In the genomic region with DNA sequence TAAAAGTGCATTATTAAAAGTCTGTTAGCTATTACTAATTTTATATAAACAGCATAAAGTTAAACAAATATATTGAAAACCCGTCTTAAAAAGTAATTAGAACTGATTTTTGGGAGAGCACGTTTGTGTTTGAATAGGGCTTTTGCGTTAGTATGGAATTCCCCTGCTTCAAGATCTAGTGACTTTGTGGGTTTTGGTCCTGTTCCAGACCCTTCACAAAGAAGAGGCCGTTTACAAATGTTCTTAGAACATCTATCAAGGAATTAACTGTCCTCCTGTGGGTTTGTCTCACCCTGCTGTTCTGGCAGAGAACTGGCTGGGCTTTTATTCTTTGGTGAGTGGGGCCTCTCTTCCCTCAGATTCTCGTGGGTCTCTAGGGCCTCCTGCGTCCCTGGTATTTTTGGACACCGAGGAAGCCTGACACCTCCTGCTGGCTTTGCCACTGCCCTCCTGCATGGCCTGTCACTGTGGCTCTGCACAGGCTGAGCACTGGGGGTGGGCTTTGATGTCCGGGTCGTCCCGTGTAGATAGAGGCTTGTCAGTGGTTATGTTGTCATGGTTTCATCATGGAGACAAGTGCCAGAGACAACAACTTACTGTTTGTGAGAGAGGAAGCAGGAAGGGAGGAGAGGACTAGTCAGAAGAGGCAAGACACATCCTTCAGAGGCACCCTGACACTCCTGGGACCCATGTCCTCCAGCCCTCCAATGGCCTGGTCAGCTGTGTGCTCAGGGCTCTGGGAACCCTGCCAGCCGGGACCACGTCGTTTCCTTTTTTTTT, we compare ENCODE assay signal across 10 mouse cellular contexts. TPM values are rescaled to one million over a fixed set of nuclear protein-coding genes. Genes with fewer than 3 reads are reported as not detected.
DNase-seq lines count a peak whose midpoint lies in the region; ATAC-seq and TF ChIP-seq lines count a peak whose summit lies in the region.
"Had no signal": no experiment of that assay in that cellular context is flagged by ENCODE, and none has a peak within 500 bp of the region (broad histone marks: within the 10 kb centered on the region; RNA-seq: fewer than 3 reads in every experiment).

No protein-coding gene starts in this region.

- ATAC-seq in heart, embryonic 13.5 days (ENCODE audit: extremely low read depth, insufficient number of reproducible peaks, low FRiP score, low TSS enrichment), result peak; percentile 67
- peak; percentile 29; the same call in 1 of the 2 replicates for ATAC-seq in megakaryocyte-erythroid progenitor cell, adult 5-6 weeks (replicated peaks; ENCODE audit: low FRiP score, low TSS enrichment, poor library complexity, severe bottlenecking)

- peak overlapping the region; percentile 18; the same call in 1 of the 2 replicates for H3K4me2 ChIP-seq in heart, embryonic 13.5 days

- H3K36me3 ChIP-seq in heart, embryonic 13.5 days, result peaks cover 70% of the 10 kb centered on the region

- no peaks in the 10 kb centered on the region for H3K9me3 ChIP-seq in heart, embryonic 13.5 days

- no peak overlapping the region for H3K4me3 ChIP-seq in layer of hippocampus, adult 2 months
- no peak overlapping the region for H3K4me3 ChIP-seq in heart, embryonic 13.5 days

- TF ChIP-seq CTCF in layer of hippocampus, adult 2 months (conservative IDR thresholded peaks at IDR 0.05), result no peak; the same call in 1 of the 2 replicates

- peak overlapping the region; percentile 58 for H3K27ac ChIP-seq in layer of hippocampus, adult 2 months
- peak overlapping the region; percentile 81 for H3K27ac ChIP-seq in heart, embryonic 13.5 days (replicated peaks)

- WGBS in heart, embryonic 13.5 days, result 30% methylated on average over 13 of the region's 13 CpGs

- peaks cover 69% of the 10 kb centered on the region for H3K4me1 ChIP-seq in heart, embryonic 13.5 days

- DNase-seq in layer of hippocampus, adult 2 months (ENCODE audit: low spot score in 2 of 2), result no peak
- no peak for DNase-seq in layer of hippocampus, adult 18-20 months (ENCODE audit: low spot score in 2 of 2)
- peak; percentile 19 for DNase-seq in NIH3T3 (ENCODE audit: low read depth)
- no peak for DNase-seq in gastrocnemius, postnatal 4 days (ENCODE audit: low spot score in 2 of 2)
- no peak for DNase-seq in embryo, embryonic 10 days (ENCODE audit: low spot score)
- DNase-seq in frontal cortex, adult 2 months (ENCODE audit: extremely low spot score in 1 of 2, low spot score in 1 of 2), result no peak
- DNase-seq: thymus, postnatal 14 days had no signal

- H3K27me3 ChIP-seq in heart, embryonic 13.5 days (replicated peaks), result no peaks in the 10 kb centered on the region

- peak overlapping the region; percentile 58; the same call in 1 of the 2 replicates for H3K9ac ChIP-seq in heart, embryonic 13.5 days

RNA-seq across cellular contexts. Expression of a gene that starts 12.6 kb away (rescaled TPM):
- total RNA-seq in layer of hippocampus, adult 2 months (2021), result 10 to 100 TPM; 81.6 to 95.4 TPM
- 10 to 100 TPM; 84.7 to 86.9 TPM for total RNA-seq in layer of hippocampus, adult 18-20 months (2021)
- 78.6 and 81.9 TPM in 2 replicates for polyA plus RNA-seq in heart, embryonic 13.5 days (2015; fragmentation: Nextera tagmentation; extraction: Ambion mirVana)
- 39.4 and 43.2 TPM in 2 replicates for total RNA-seq in megakaryocyte-erythroid progenitor cell, adult 5-6 weeks (2014; fragmentation: Nextera tagmentation)
- total RNA-seq in megakaryocyte-erythroid progenitor cell, adult 5-6 weeks (2017), result 48.1 and 50.7 TPM in 2 replicates
- total RNA-seq in gastrocnemius, postnatal 4 days (2021), result 10 to 100 TPM; 89.7 to 93.0 TPM
- polyA plus RNA-seq in frontal cortex, adult 2 months (2012; rRNA removed), result 47.9 and 51.8 TPM in 2 replicates

RNA-seq across cellular contexts. Expression of a gene that starts 28.6 kb away (rescaled TPM):
- 10 to 100 TPM; 18.3 to 27.0 TPM for total RNA-seq in layer of hippocampus, adult 2 months (2021)
- 10 to 100 TPM; 31.6 to 32.6 TPM for total RNA-seq in layer of hippocampus, adult 18-20 months (2021)
- polyA plus RNA-seq in heart, embryonic 13.5 days (2015; fragmentation: Nextera tagmentation; extraction: Ambion mirVana), result 2.8 TPM in 1 of 2 replicates, not detected in the other
- not detected in 2 replicates for total RNA-seq in megakaryocyte-erythroid progenitor cell, adult 5-6 weeks (2014; fragmentation: Nextera tagmentation)
- not detected in 2 replicates for total RNA-seq in megakaryocyte-erythroid progenitor cell, adult 5-6 weeks (2017)
- 10 to 100 TPM; 13.8 to 14.9 TPM for total RNA-seq in gastrocnemius, postnatal 4 days (2021)
- polyA plus RNA-seq in frontal cortex, adult 2 months (2012; rRNA removed), result 15.9 and 23.0 TPM in 2 replicates
- polyA plus RNA-seq: forebrain, embryonic 11.5 days had no signal

RNA-seq across cellular contexts. Expression of a gene that starts 28.7 kb away (rescaled TPM):
- total RNA-seq in layer of hippocampus, adult 2 months (2021), result 100 to 1,000 TPM; 131 to 138 TPM
- total RNA-seq in layer of hippocampus, adult 18-20 months (2021), result 100 to 1,000 TPM; 144 to 147 TPM
- 171 and 186 TPM in 2 replicates for polyA plus RNA-seq in heart, embryonic 13.5 days (2015; fragmentation: Nextera tagmentation; extraction: Ambion mirVana)
- 71.3 and 81.0 TPM in 2 replicates for total RNA-seq in megakaryocyte-erythroid progenitor cell, adult 5-6 weeks (2014; fragmentation: Nextera tagmentation)
- 150 and 265 TPM in 2 replicates for total RNA-seq in megakaryocyte-erythroid progenitor cell, adult 5-6 weeks (2017)
- total RNA-seq in gastrocnemius, postnatal 4 days (2021), result 10 to 100 TPM; 92.1 to 96.0 TPM
- polyA plus RNA-seq in frontal cortex, adult 2 months (2012; rRNA removed), result 358 and 364 TPM in 2 replicates

RNA-seq across cellular contexts. Expression of a gene that starts 51.7 kb away (rescaled TPM):
- not detected for total RNA-seq in layer of hippocampus, adult 2 months (2021)
- under 1 TPM in 1 of 2 experiments, not detected in 1; 0.20 TPM for total RNA-seq in layer of hippocampus, adult 18-20 months (2021)
- polyA plus RNA-seq in heart, embryonic 13.5 days (2015; fragmentation: Nextera tagmentation; extraction: Ambion mirVana), result 0.07 TPM in 1 of 2 replicates, not detected in the other
- total RNA-seq in megakaryocyte-erythroid progenitor cell, adult 5-6 weeks (2014; fragmentation: Nextera tagmentation), result 0.22 TPM in 1 of 2 replicates, not detected in the other
- total RNA-seq in megakaryocyte-erythroid progenitor cell, adult 5-6 weeks (2017), result not detected in 2 replicates
- total RNA-seq in gastrocnemius, postnatal 4 days (2021), result not detected
- polyA plus RNA-seq in frontal cortex, adult 2 months (2012; rRNA removed), result 0.04 TPM in 1 of 2 replicates, not detected in the other

RNA-seq across cellular contexts. Expression of a gene that starts 53.1 kb away (rescaled TPM):
- total RNA-seq in layer of hippocampus, adult 2 months (2021), result 10 to 100 TPM; 76.9 to 77.5 TPM
- total RNA-seq in layer of hippocampus, adult 18-20 months (2021), result 10 to 100 TPM; 69.2 to 78.2 TPM
- polyA plus RNA-seq in heart, embryonic 13.5 days (2015; fragmentation: Nextera tagmentation; extraction: Ambion mirVana), result 103 and 110 TPM in 2 replicates
- 31.7 and 48.4 TPM in 2 replicates for total RNA-seq in megakaryocyte-erythroid progenitor cell, adult 5-6 weeks (2014; fragmentation: Nextera tagmentation)
- total RNA-seq in megakaryocyte-erythroid progenitor cell, adult 5-6 weeks (2017), result 36.3 and 37.6 TPM in 2 replicates
- 100 to 1,000 TPM in 1 of 2 experiments, 10 to 100 TPM in 1; 95.8 to 103 TPM for total RNA-seq in gastrocnemius, postnatal 4 days (2021)
- 125 and 132 TPM in 2 replicates for polyA plus RNA-seq in frontal cortex, adult 2 months (2012; rRNA removed)

Comparison
In these comparisons a context has a peak if more than half of its experiments do, and no peak if none do; other contexts are left out.
1. RNA of a gene that starts 28.6 kb away (total RNA-seq): 31.6 to 32.6 TPM in layer of hippocampus, adult 18-20 months, 18.3 to 27.0 TPM in layer of hippocampus, adult 2 months and 13.8 to 14.9 TPM in gastrocnemius, postnatal 4 days; not detected in megakaryocyte-erythroid progenitor cell, adult 5-6 weeks; every median in the first group is over 10 times any median in the second.